Mouse (Mus musculus) liver, postnatal 0 days (tissue): Measurements from ENCODE around the gene Cox8c. TPM values are rescaled to one million over a fixed set of nuclear protein-coding genes. Genes with fewer than 3 reads are reported as not detected.

ENCODE experiments used
- ATAC-seq: fragments of 200-750 bp; cut with Nextera tagmentation; 2 replicates; pipeline ENCODE4 v1.8.0; 2017; ENCODE audit warnings: mild to moderate bottlenecking, moderate library complexity
- DNase-seq: peaks from one replicate; pipeline ENCODE4 v3.0.0-alpha.2; 2016
- H3K27ac ChIP-seq: fragments of 300-500 bp; sonication (generic); 2 replicates; pipeline ENCODE4 v1.5.1; 2014; ENCODE audit warnings: antibody characterized with exemption, moderate library complexity, mild to moderate bottlenecking, low read depth
- H3K27me3 ChIP-seq: fragments of 300-500 bp; sonication (generic); 2 replicates; pipeline ENCODE4 v1.6.1; 2014; ENCODE audit warnings: low read length, control low read depth, mixed read lengths; ENCODE audit not compliant: insufficient read depth
- H3K36me3 ChIP-seq: fragments of 300-500 bp; sonication (generic); replicated peaks from 2 replicates; pipeline ENCODE4 v1.6.1; 2014; ENCODE audit warnings: mild to moderate bottlenecking, control low read depth, low read length, moderate library complexity, mixed read lengths; ENCODE audit not compliant: insufficient read depth
- H3K4me1 ChIP-seq: fragments of 300-500 bp; sonication (generic); 2 replicates; pipeline ENCODE4 v1.6.1; 2014; ENCODE audit warnings: antibody characterized with exemption, mild to moderate bottlenecking, control low read depth; ENCODE audit not compliant: insufficient read depth
- H3K4me2 ChIP-seq: fragments of 300-500 bp; sonication (generic); 2 replicates; pipeline ENCODE4 v1.6.1; 2014; ENCODE audit warnings: low read depth, mild to moderate bottlenecking, low read length, moderate library complexity, mixed read lengths
- H3K4me3 ChIP-seq: fragments of 300-500 bp; sonication (generic); 2 replicates; pipeline ENCODE4 v1.5.1; 2014; ENCODE audit warnings: low read depth, low read length
- H3K9ac ChIP-seq: fragments of 300-500 bp; sonication (generic); replicated peaks from 2 replicates; pipeline ENCODE4 v1.6.1; 2014; ENCODE audit warnings: mild to moderate bottlenecking, moderate library complexity
- H3K9me3 ChIP-seq: fragments of 300-500 bp; sonication (generic); 2 replicates; pipeline ENCODE4 v1.6.1; 2016; ENCODE audit warnings: mild to moderate bottlenecking, control low read depth, low read length, mixed read lengths
- CTCF ChIP-seq: sonication (generic); IDR thresholded peaks from 2 replicates; pipeline ENCODE4 v1.5.1; 2016; ENCODE audit warnings: antibody characterized with exemption, low read depth
- EP300 ChIP-seq: IDR thresholded peaks from 2 replicates; pipeline ENCODE4 v1.6.1; 2016; ENCODE audit warnings: antibody characterized with exemption, low read depth, mild to moderate bottlenecking
- WGBS: fragments of 180-500 bp; shearing (Covaris S2); extraction: QIAGEN DNeasy Blood & Tissue Kit; methylation state at CpG from one replicate; pipeline ENCODE4 v1.1.7; 2014; ENCODE audit not compliant: insufficient replicate concordance; 5-methylcytosine and 5-hydroxymethylcytosine counted together
- polyA plus RNA-seq: library from polyadenylated mRNA; unstranded; fragments of >200 nt; fragmentation: Nextera tagmentation; extraction: Ambion mirVana; gene quantifications from 2 replicates; pipeline ENCODE4 v1.2.1, GENCODE M21; 2015

Gene Cox8c
- polyA plus RNA-seq, result not detected in 2 replicates

GRCm38 (mm10) chr12:102899091-102899490 is at the start of gene Cox8c:
TSS of gene Cox8c (plus strand) at chr12:102899316.
- no peaks in the 10 kb centered on the region for H3K9me3 ChIP-seq
- no peak within 1 kb of the TSS for H3K27ac ChIP-seq
- TF ChIP-seq EP300 (no peak), CTCF (no peak)
- H3K27me3 ChIP-seq, result no peaks in the 10 kb centered on the region
- DNase-seq (no peak), ATAC-seq (no peak)
- no peaks in the 10 kb centered on the region for H3K4me1 ChIP-seq
- H3K36me3 ChIP-seq, result no peaks in the 10 kb centered on the region
- H3K9ac ChIP-seq, result no peak within 1 kb of the TSS
- no peak within 1 kb of the TSS for H3K4me3 ChIP-seq
- no peak within 1 kb of the TSS for H3K4me2 ChIP-seq
- 92% methylated on average over 17 of the region's 17 CpGs for WGBS

DNA sequence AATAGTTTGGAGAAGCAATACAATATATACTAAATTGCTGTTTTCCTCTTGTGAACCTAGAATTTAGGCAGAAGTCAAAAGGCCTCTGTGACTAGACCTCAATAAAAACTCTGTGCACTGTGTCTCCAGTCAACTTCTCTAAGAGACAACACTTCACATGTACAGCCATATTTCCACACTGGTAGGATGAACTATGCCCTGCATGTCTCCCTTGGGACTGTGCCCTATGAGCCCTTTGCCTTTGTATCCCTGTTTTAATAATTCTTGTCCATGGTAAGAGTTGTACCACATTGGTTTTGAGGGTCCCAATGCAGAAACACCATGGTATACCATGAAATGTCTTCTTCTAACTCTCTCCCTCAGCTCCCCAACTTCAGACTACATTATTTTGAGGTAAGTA is 38.3 kb upstream of the Cox8c start:
- no peaks in the 10 kb centered on the region for H3K36me3 ChIP-seq
- no peak overlapping the region for H3K9ac ChIP-seq
- ATAC-seq, result no peak
- TF ChIP-seq EP300, result no peak
- TF ChIP-seq CTCF, result no peak
- no peak overlapping the region for H3K4me2 ChIP-seq
- no peak for DNase-seq
- H3K27me3 ChIP-seq, result no peaks in the 10 kb centered on the region
- peak overlapping the region; percentile 18; the same call in 1 of the 2 replicates for H3K27ac ChIP-seq
- no peaks in the 10 kb centered on the region for H3K9me3 ChIP-seq
- H3K4me3 ChIP-seq, result no peak overlapping the region
- H3K4me1 ChIP-seq, result peaks cover 3% of the 10 kb centered on the region

GRCm38 (mm10) chr12:102869802-102870201 is 29.3 kb upstream of the Cox8c start:
- ATAC-seq, result no peak
- H3K27me3 ChIP-seq, result no peaks in the 10 kb centered on the region

GRCm38 (mm10) chr12:102870527-102870926 is 28.6 kb upstream of the Cox8c start:
- Histone ChIP-seq H3K27ac (no peak overlapping the region), H3K4me1 (peaks cover 3% of the 10 kb centered on the region; the same call in 1 of the 2 replicates), H3K9ac (no peak overlapping the region), H3K4me3 (no peak overlapping the region), H3K36me3 (no peaks in the 10 kb centered on the region), H3K4me2 (no peak overlapping the region), H3K9me3 (no peaks in the 10 kb centered on the region), H3K27me3 (no peaks in the 10 kb centered on the region)
- WGBS, result 48% methylated on average over 1 of the region's 1 CpGs
- ATAC-seq (no peak), DNase-seq (no peak)
- TF ChIP-seq CTCF (no peak), EP300 (no peak)

More at GRCm38 (mm10) chr12:102869802-102870201, 29.3 kb upstream of the Cox8c start:
- WGBS, result 46% methylated on average over 2 of the region's 2 CpGs
- Histone ChIP-seq H3K27ac (no peak overlapping the region), H3K9ac (no peak overlapping the region), H3K4me1 (no peaks in the 10 kb centered on the region), H3K36me3 (no peaks in the 10 kb centered on the region), H3K4me2 (no peak overlapping the region), H3K9me3 (no peaks in the 10 kb centered on the region), H3K4me3 (no peak overlapping the region)
- TF ChIP-seq CTCF (no peak), EP300 (no peak)
- DNase-seq, result no peak

GRCm38 (mm10) chr12:102877301-102878030 is 21.6 kb upstream of the Cox8c start:
- Histone ChIP-seq H3K4me1 (peaks cover 23% of the 10 kb centered on the region), H3K4me2 (peak overlapping the region; percentile 96), H3K9ac (peak overlapping the region; percentile 99), H3K4me3 (peak overlapping the region; percentile 100), H3K36me3 (no peaks in the 10 kb centered on the region), H3K9me3 (no peaks in the 10 kb centered on the region), H3K27ac (peak overlapping the region; percentile 99), H3K27me3 (no peaks in the 10 kb centered on the region)
- peak; percentile 75 for ATAC-seq
- WGBS, result under 1% methylated on average over 49 of the region's 70 CpGs
- peak; percentile 71 for DNase-seq
- TF ChIP-seq CTCF (no peak), EP300 (no peak)

DNA sequence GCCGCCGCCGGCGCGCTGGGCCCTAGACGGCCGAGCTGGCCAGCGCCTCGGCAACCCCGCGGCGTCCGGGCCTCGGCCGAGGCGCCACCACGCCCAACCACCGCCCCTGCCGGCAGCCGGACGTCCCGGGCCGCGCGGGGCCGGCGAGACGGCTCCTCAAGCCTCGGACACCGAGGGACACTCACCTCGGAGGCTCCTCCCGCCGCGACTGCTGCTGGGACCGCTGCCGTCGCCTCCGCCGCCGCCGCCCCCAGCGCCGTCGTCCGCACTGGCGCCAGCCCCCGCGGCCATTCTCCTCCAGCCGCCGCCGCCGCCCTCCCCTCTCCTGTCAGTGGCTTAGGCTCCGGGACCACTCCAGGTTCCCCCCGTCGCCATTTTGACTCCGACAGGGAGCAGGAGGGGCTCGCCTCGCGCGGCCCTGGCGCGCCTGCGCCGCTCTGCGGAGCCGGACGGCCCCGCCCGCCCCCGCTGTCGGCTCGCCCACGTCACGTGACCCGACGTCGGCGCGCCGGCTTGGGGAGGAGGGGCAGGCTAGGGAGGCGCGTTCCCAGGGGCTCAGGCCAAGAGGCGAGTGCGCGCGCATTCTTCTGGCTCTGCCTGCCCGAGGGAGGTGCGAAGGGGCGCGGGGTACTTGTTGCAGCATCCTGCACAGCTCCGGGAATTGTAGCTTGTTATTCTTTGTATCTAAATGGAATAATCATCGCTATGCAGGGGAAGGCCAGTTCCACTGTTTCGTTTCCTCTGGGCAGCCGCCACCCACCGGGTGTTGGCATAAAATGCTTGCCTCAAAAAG is 20.9 kb upstream of the Cox8c start, which contains the start of gene Btbd7:
TSS of gene Btbd7 (minus strand) at position 441 of the 793 bp plus-strand sequence.
- WGBS, result 2% methylated on average over 48 of the region's 95 CpGs
- peak; percentile 94 for ATAC-seq
- no peaks in the 10 kb centered on the region for H3K9me3 ChIP-seq
- H3K27me3 ChIP-seq, result no peaks in the 10 kb centered on the region
- H3K4me3 ChIP-seq, result peak within 1 kb of the TSS; percentile 100
- H3K4me1 ChIP-seq, result peaks cover 23% of the 10 kb centered on the region
- peak within 1 kb of the TSS; percentile 99 for H3K27ac ChIP-seq
- DNase-seq, result peak; percentile 98
- H3K4me2 ChIP-seq, result peak within 1 kb of the TSS; percentile 96
- peak within 1 kb of the TSS; percentile 99 for H3K9ac ChIP-seq
- TF ChIP-seq EP300, result no peak
- no peak for TF ChIP-seq CTCF
- no peaks in the 10 kb centered on the region for H3K36me3 ChIP-seq
